Mouse (Mus musculus) lung, embryonic 14.5 days (tissue): ENCODE measurements at regions not wholly inside any gene's neighbourhood (a gene's known extent, or its start where the extent isn't known, plus 50 kb on each side); places are given as distances from the start of the nearest gene placed in this dataset.

ENCODE experiments used
- ATAC-seq: fragments of 200-750 bp; cut with Nextera tagmentation; 2 replicates; pipeline ENCODE4 v1.8.0; 2017; ENCODE audit warnings: mild to moderate bottlenecking, moderate TSS enrichment, moderate library complexity; ENCODE audit not compliant: insufficient read depth
- DNase-seq: peaks from one replicate; pipeline ENCODE4 v3.0.0-alpha.2; 2015
- H3K27ac ChIP-seq: fragments of 300-500 bp; sonication (generic); 2 replicates; pipeline ENCODE4 v1.5.1; 2014; ENCODE audit warnings: low read depth, mild to moderate bottlenecking, moderate library complexity
- H3K27me3 ChIP-seq: fragments of 300-500 bp; sonication (generic); 2 replicates; pipeline ENCODE4 v1.6.1; 2014; ENCODE audit warnings: low read length, control low read depth; ENCODE audit not compliant: insufficient read depth
- H3K36me3 ChIP-seq: fragments of 300-500 bp; sonication (generic); 2 replicates; pipeline ENCODE4 v1.6.1; 2014; ENCODE audit warnings: control low read depth; ENCODE audit not compliant: insufficient read depth
- H3K4me1 ChIP-seq: fragments of 300-500 bp; sonication (generic); 2 replicates; pipeline ENCODE4 v1.6.1; 2014; ENCODE audit warnings: antibody characterized with exemption, control low read depth; ENCODE audit not compliant: insufficient read depth
- H3K4me2 ChIP-seq: fragments of 300-500 bp; sonication (generic); 2 replicates; pipeline ENCODE4 v1.6.1; 2014; ENCODE audit warnings: mild to moderate bottlenecking
- H3K4me3 ChIP-seq: fragments of 300-500 bp; sonication (generic); 2 replicates; pipeline ENCODE4 v1.5.1; 2014; ENCODE audit warnings: low read depth, low read length
- H3K9ac ChIP-seq: fragments of 300-500 bp; sonication (generic); 2 replicates; pipeline ENCODE4 v1.6.1; 2014
- H3K9me3 ChIP-seq: fragments of 300-500 bp; sonication (generic); 2 replicates; pipeline ENCODE4 v1.6.1; 2016; ENCODE audit warnings: low read depth, low read length, control low read depth
- CTCF ChIP-seq: IDR thresholded peaks from 2 replicates; pipeline ENCODE4 v1.5.1; 2016; ENCODE audit warnings: antibody characterized with exemption, low read depth
- WGBS: fragments of 180-500 bp; shearing (Covaris S2); extraction: QIAGEN DNeasy Blood & Tissue Kit; methylation state at CpG from one replicate; pipeline ENCODE4 v1.1.7; 2014; 5-methylcytosine and 5-hydroxymethylcytosine counted together

DNA sequence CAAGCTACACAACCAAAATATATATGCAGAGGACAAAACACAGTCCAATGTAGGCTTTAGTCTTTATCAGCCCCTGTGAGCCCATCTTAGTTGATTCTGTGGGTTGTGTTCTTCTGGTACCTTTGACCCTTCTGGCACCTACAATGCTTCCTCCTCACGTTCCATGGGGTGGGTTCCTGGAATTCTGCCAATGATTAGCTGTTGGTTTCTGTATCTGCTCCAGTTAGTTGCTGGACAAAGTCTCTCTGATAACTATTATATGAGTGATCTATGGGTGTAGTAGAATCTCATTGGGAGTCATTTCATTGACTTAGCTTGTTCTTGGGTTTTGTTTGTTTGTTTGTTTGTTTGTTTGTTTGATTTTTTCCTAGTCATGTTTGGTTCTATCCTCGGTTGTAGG, 195.8 kb upstream of the Manea start:
- Histone ChIP-seq H3K27ac (no peak overlapping the region), H3K36me3 (no peaks in the 10 kb centered on the region), H3K4me1 (no peaks in the 10 kb centered on the region), H3K4me2 (no peak overlapping the region), H3K4me3 (no peak overlapping the region), H3K27me3 (no peaks in the 10 kb centered on the region), H3K9ac (no peak overlapping the region), H3K9me3 (no peaks in the 10 kb centered on the region)
- WGBS: 46% methylated on average over 2 of the region's 2 CpGs
- DNase-seq: peak; percentile 3
- no peak for TF ChIP-seq CTCF
- no peak for ATAC-seq

GRCm38 (mm10) chr4:26508004-26508403, 161.3 kb upstream of the Manea start:
- TF ChIP-seq CTCF: no peak
- no peaks in the 10 kb centered on the region for H3K4me1 ChIP-seq
- H3K9me3 ChIP-seq: no peaks in the 10 kb centered on the region
- ATAC-seq: no peak
- no peak overlapping the region for H3K27ac ChIP-seq
- no peak overlapping the region for H3K9ac ChIP-seq
- no peak overlapping the region for H3K4me2 ChIP-seq
- no peak for DNase-seq
- 84% methylated on average over 5 of the region's 5 CpGs for WGBS
- H3K4me3 ChIP-seq: no peak overlapping the region
- H3K36me3 ChIP-seq: no peaks in the 10 kb centered on the region
- H3K27me3 ChIP-seq: no peaks in the 10 kb centered on the region

- Histone ChIP-seq H3K4me3 (no peak overlapping the region), H3K36me3 (no peaks in the 10 kb centered on the region), H3K27ac (no peak overlapping the region), H3K4me2 (no peak overlapping the region), H3K4me1 (no peaks in the 10 kb centered on the region), H3K9me3 (no peaks in the 10 kb centered on the region), H3K27me3 (no peaks in the 10 kb centered on the region), H3K9ac (no peak overlapping the region)
- peak; percentile 18 for DNase-seq
- TF ChIP-seq CTCF: peak; percentile 33
- no peak for ATAC-seq
Observed at GRCm38 (mm10) chr4:26494262-26494661, 147.6 kb upstream of the Manea start.

- Histone ChIP-seq H3K4me3 (no peak overlapping the region), H3K9ac (no peak overlapping the region), H3K27ac (no peak overlapping the region), H3K4me1 (no peaks in the 10 kb centered on the region), H3K9me3 (no peaks in the 10 kb centered on the region), H3K36me3 (no peaks in the 10 kb centered on the region), H3K4me2 (no peak overlapping the region), H3K27me3 (no peaks in the 10 kb centered on the region)
- DNase-seq: no peak
- no peak for ATAC-seq
- WGBS: 97% methylated on average over 1 of the region's 1 CpGs
- no peak for TF ChIP-seq CTCF
Observed at GRCm38 (mm10) chr4:26474913-26475312, 128.2 kb upstream of the Manea start.

GRCm38 (mm10) chr4:26441533-26441932, 94.8 kb upstream of the Manea start:
- 48% methylated on average over 1 of the region's 1 CpGs for WGBS
- TF ChIP-seq CTCF: no peak

GRCm38 (mm10) chr4:26422084-26422483, 75.4 kb upstream of the Manea start:
- Histone ChIP-seq H3K27me3 (no peaks in the 10 kb centered on the region), H3K4me2 (no peak overlapping the region), H3K9ac (no peak overlapping the region), H3K9me3 (no peaks in the 10 kb centered on the region), H3K36me3 (no peaks in the 10 kb centered on the region), H3K27ac (no peak overlapping the region), H3K4me3 (no peak overlapping the region), H3K4me1 (no peaks in the 10 kb centered on the region)
- DNase-seq (no peak), ATAC-seq (no peak)
- no peak for TF ChIP-seq CTCF

More at GRCm38 (mm10) chr4:26441533-26441932, 94.8 kb upstream of the Manea start:
- no peak overlapping the region for H3K4me3 ChIP-seq
- H3K4me1 ChIP-seq: no peaks in the 10 kb centered on the region
- no peaks in the 10 kb centered on the region for H3K36me3 ChIP-seq
- H3K9me3 ChIP-seq: no peaks in the 10 kb centered on the region
- DNase-seq (no peak), ATAC-seq (no peak)
- H3K4me2 ChIP-seq: no peak overlapping the region
- H3K9ac ChIP-seq: no peak overlapping the region
- H3K27me3 ChIP-seq: no peaks in the 10 kb centered on the region
- no peak overlapping the region for H3K27ac ChIP-seq

GRCm38 (mm10) chr4:26404266-26404665, 57.6 kb upstream of the Manea start:
- Histone ChIP-seq H3K4me2 (no peak overlapping the region), H3K4me1 (no peaks in the 10 kb centered on the region), H3K27ac (no peak overlapping the region), H3K9ac (no peak overlapping the region), H3K4me3 (no peak overlapping the region), H3K9me3 (no peaks in the 10 kb centered on the region), H3K27me3 (no peaks in the 10 kb centered on the region), H3K36me3 (no peaks in the 10 kb centered on the region)
- WGBS: 72% methylated on average over 2 of the region's 2 CpGs
- no peak for TF ChIP-seq CTCF
- DNase-seq (no peak), ATAC-seq (no peak)

- TF ChIP-seq CTCF: no peak
- H3K27me3 ChIP-seq: no peaks in the 10 kb centered on the region
- no peak overlapping the region for H3K4me3 ChIP-seq
- H3K9me3 ChIP-seq: no peaks in the 10 kb centered on the region
- ATAC-seq (no peak), DNase-seq (no peak)
- H3K4me1 ChIP-seq: no peaks in the 10 kb centered on the region
- no peaks in the 10 kb centered on the region for H3K36me3 ChIP-seq
- no peak overlapping the region for H3K4me2 ChIP-seq
- no peak overlapping the region for H3K27ac ChIP-seq
- H3K9ac ChIP-seq: no peak overlapping the region
Observed at GRCm38 (mm10) chr4:26402213-26402612, 55.5 kb upstream of the Manea start.
